Mouse (Mus musculus) myocyte (in vitro differentiated cells): ENCODE measurements at regions not wholly inside any gene's neighbourhood (a gene's known extent, or its start where the extent isn't known, plus 50 kb on each side); places are given as distances from the start of the nearest gene placed in this dataset.

Experiments
- H3K27me3 ChIP-seq: one replicate; pipeline ENCODE4 v1.6.1; 2011; ENCODE audit not compliant: control insufficient read depth, insufficient read depth, insufficient read length
- H3K36me3 ChIP-seq: one replicate; pipeline ENCODE4 v1.6.1; 2011; ENCODE audit not compliant: control insufficient read depth, insufficient read depth
- H3K4me2 ChIP-seq: one replicate; pipeline ENCODE4 v1.6.1; 2011; ENCODE audit warnings: low read depth, control low read depth
- H3K4me3 ChIP-seq: one replicate; pipeline ENCODE4 v1.5.1; 2011; ENCODE audit warnings: mild to moderate bottlenecking, control low read depth, moderate library complexity
- H3K79me2 ChIP-seq: one replicate; pipeline ENCODE4 v1.6.1; 2011; ENCODE audit not compliant: control insufficient read depth, insufficient read depth
- H3ac ChIP-seq: one replicate; pipeline ENCODE4 v1.6.1; 2011; ENCODE audit not compliant: control insufficient read depth, insufficient read length
- CEBPB ChIP-seq: IDR thresholded peaks from 2 replicates; pipeline ENCODE4 v1.6.1; 2011; ENCODE audit warnings: mild to moderate bottlenecking, moderate library complexity; ENCODE audit not compliant: poor library complexity, insufficient read depth, severe bottlenecking
- E2F4 ChIP-seq: IDR thresholded peaks from one replicate; pipeline ENCODE4 v1.6.1; 2011; ENCODE audit warnings: mild to moderate bottlenecking, control low read depth, moderate library complexity; ENCODE audit not compliant: insufficient read depth
- MAX ChIP-seq: IDR thresholded peaks from one replicate; pipeline ENCODE4 v1.6.1; 2011; ENCODE audit warnings: low read depth, mild to moderate bottlenecking, control low read depth
- MYOD1 ChIP-seq, 3 experiments: IDR thresholded peaks; one replicate each; pipeline ENCODE4 v1.6.1; 2011; ENCODE audit warnings: control low read depth in 2 of 3, low read depth in 2 of 3, mild to moderate bottlenecking in 2 of 3, moderate library complexity in 1 of 3; ENCODE audit not compliant: insufficient read length in 2 of 3, control insufficient read depth in 1 of 3
- MYOG ChIP-seq, 3 experiments: IDR thresholded peaks; one replicate each; pipeline ENCODE4 v1.6.1; 2011; ENCODE audit warnings: control low read depth in 2 of 3, low read depth in 2 of 3, mild to moderate bottlenecking in 2 of 3; ENCODE audit not compliant: insufficient read length in 2 of 3, control insufficient read depth in 1 of 3, insufficient read depth in 1 of 3
- POLR2A ChIP-seq: IDR thresholded peaks from one replicate; pipeline ENCODE4 v1.6.1; 2011; ENCODE audit warnings: low read depth, mild to moderate bottlenecking, control low read depth, moderate library complexity; ENCODE audit not compliant: insufficient read length
- POLR2AphosphoS2 ChIP-seq: IDR thresholded peaks from one replicate; pipeline ENCODE4 v1.6.1; 2011; ENCODE audit warnings: low read depth, control low read depth; ENCODE audit not compliant: insufficient read length
- REST ChIP-seq: IDR thresholded peaks from one replicate; pipeline ENCODE4 v1.6.1; 2011; ENCODE audit warnings: mild to moderate bottlenecking, control low read depth, moderate library complexity; ENCODE audit not compliant: insufficient read depth, insufficient read length
- SRF ChIP-seq: IDR thresholded peaks from one replicate; pipeline ENCODE4 v1.6.1; 2011; ENCODE audit warnings: low read depth; ENCODE audit not compliant: control insufficient read depth, insufficient read length
- TCF12 ChIP-seq: IDR thresholded peaks from one replicate; pipeline ENCODE4 v1.6.1; 2011; ENCODE audit warnings: mild to moderate bottlenecking, control low read depth; ENCODE audit not compliant: poor library complexity, insufficient read depth, severe bottlenecking
- TCF3 ChIP-seq: IDR thresholded peaks from one replicate; pipeline ENCODE4 v1.6.1; 2011; ENCODE audit warnings: low read depth, control low read depth; ENCODE audit not compliant: insufficient read length
- USF1 ChIP-seq: IDR thresholded peaks from one replicate; pipeline ENCODE4 v1.6.1; 2011; ENCODE audit warnings: low read depth, mild to moderate bottlenecking, control low read depth, moderate library complexity

DNA sequence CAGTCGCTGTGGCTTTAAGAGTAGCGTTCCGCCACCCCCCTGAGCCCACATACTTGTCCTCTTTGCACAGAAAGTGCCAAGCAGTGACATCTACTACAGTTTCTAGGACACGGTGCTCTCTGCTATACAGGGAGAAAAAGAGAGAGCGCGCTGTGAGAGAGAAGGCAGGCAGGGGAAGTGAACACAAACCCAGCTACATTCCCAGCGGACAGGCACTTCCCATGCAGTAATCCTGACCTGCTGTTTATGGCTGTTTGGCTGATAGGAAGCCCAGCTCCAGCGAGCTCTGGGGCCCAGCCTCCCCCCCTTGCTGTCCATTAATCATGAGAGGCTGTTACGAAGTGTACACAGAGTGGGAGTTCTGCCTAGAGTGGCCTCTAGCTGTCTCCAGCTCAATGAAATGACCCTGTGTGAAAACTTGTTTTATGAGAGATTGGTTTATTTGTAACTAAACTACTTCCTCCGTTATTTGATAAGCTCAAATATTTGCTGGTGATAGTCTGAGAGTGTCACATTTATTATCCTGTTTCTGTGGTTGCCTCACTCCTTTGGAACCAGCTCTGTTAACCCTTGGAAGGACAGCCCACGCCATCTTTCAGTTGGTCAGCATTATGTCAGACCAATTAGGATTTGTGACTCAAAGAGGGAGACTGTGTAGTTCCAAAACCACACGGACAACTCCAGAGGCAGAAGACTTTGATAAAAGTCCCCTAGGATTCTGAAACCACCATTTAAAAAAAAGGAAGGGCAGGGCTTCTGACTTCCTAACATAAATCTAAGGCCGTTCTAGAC, 164.2 kb downstream of the Spry2 start:
- Histone ChIP-seq H3K27me3 (no peaks in the 10 kb centered on the region), H3K4me2 (peak overlapping the region; percentile 72), H3K4me3 (peak overlapping the region; percentile 18), H3K79me2 (no peaks in the 10 kb centered on the region), H3ac (no peak overlapping the region), H3K36me3 (no peaks in the 10 kb centered on the region)
- TF ChIP-seq POLR2AphosphoS2 (peak; percentile 52), USF1 (no peak), MYOD1 (IDR thresholded peaks at IDR 0.05; ENCODE audit: control insufficient read depth in 1 of 3, insufficient read length in 2 of 3, low read depth in 2 of 3) (peak in 1 of 3 experiments; percentile 35), REST (no peak), POLR2A (peak; percentile 62), MAX (no peak), SRF (no peak), TCF3 (no peak), CEBPB (0 out of 2 replicates have a peak, but pooled peaks have one; percentile 48)

DNA sequence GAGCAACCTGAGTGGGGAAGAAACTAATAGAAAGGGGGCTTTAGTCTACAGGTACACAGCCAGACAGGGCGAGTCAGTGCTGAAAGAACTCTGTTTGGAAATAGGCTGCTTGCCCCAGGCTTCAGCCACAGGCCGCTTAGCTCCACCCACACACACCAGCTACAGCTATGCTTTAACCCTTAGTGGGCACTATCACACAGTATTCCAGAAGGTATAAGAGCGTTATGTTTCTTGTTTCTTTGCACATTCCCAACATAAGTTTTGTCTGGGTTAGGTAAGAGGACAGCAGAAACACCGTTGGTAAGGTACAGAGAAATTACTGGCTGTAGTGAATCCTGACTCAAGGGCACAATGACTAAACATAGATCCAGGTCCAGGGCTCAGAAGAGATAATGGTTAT, 165.8 kb downstream of the Spry2 start:
- peak overlapping the region; percentile 72 for H3K4me2 ChIP-seq
- H3K27me3 ChIP-seq: no peaks in the 10 kb centered on the region
- H3K36me3 ChIP-seq: no peaks in the 10 kb centered on the region
- H3ac ChIP-seq: no peak overlapping the region
- TF ChIP-seq E2F4 (no peak), MYOD1 (IDR thresholded peaks at IDR 0.05; ENCODE audit: control insufficient read depth in 1 of 3, insufficient read length in 2 of 3, low read depth in 2 of 3) (no peak), MYOG (IDR thresholded peaks at IDR 0.05; ENCODE audit: control insufficient read depth in 1 of 3, insufficient read depth in 1 of 3, insufficient read length in 2 of 3, low read depth in 2 of 3) (no peak)
- H3K79me2 ChIP-seq: no peaks in the 10 kb centered on the region
- peak overlapping the region; percentile 18 for H3K4me3 ChIP-seq

DNA sequence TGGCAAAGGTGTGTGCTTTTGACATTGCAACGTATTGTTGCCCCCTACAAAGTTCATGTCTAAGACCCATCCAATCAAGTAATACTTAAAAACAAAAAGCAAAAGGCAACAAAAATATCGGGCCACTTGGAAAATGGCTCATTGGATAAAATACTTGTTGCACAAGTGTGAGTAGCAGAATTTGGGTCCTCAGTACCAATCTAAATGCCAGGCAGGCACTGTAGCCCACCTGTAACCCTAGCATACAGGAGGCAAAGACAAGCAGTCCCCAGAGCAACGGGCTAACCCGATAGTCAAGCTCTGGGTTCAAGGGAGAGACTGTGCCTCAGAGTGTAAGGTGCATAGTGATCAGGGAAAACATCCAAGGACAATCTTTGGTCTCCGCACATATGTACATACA, 167.8 kb downstream of the Spry2 start:
- TF ChIP-seq USF1: no peak
- TF ChIP-seq TCF12: no peak
- TF ChIP-seq CEBPB: no peak
- no peaks in the 10 kb centered on the region for H3K36me3 ChIP-seq
- no peak overlapping the region for H3K4me3 ChIP-seq
- no peaks in the 10 kb centered on the region for H3K27me3 ChIP-seq
- no peak overlapping the region for H3ac ChIP-seq
- no peak overlapping the region for H3K4me2 ChIP-seq
- H3K79me2 ChIP-seq: no peaks in the 10 kb centered on the region

DNA sequence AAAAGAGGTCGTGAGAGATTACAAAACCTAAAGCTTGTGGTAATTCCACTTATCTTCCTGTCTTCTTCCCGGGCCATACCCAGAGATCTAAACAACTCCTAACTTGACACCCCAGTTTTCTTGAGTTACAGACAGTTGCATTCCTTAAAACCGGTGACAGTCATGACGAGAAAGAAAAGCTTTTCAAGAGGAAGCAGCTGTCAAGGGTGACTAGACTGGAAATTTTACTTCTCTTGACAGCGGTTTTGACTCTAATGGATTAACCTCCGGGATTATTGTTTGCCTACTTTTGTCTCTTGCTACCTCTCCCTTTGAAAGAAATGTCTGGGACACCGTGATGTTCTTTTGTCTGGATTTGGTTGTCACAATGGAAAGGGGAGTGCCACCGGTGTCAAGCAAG, 170.9 kb downstream of the Spry2 start:
- H3K79me2 ChIP-seq: no peaks in the 10 kb centered on the region
- no peaks in the 10 kb centered on the region for H3K36me3 ChIP-seq
- no peak overlapping the region for H3K4me2 ChIP-seq
- TF ChIP-seq MYOD1 (IDR thresholded peaks at IDR 0.05; ENCODE audit: control insufficient read depth in 1 of 3, insufficient read length in 2 of 3, low read depth in 2 of 3) (no peak), E2F4 (no peak), SRF (no peak), POLR2AphosphoS2 (no peak), MAX (no peak), TCF3 (no peak), CEBPB (no peak), REST (no peak)
- no peak overlapping the region for H3K4me3 ChIP-seq
- no peaks in the 10 kb centered on the region for H3K27me3 ChIP-seq
- H3ac ChIP-seq: no peak overlapping the region

DNA sequence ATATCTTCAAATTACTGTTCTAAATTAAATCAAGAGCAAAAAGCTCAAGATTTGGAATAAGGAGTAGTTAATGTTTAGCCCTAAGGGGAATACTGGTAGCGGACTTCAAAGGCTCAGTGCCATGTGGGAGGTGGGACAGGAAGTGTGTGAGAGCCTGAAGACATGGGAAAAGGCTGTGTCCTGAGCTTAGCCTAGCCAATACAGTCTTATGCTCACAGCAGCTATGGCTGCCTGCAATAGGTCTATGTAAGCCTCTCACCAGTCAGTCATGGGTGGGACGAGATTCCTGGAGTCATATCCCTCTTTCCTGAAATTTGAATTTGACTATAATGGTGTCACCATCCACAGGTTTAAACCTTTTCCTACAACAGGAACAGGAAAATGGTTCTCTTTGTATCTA, 173.7 kb downstream of the Spry2 start:
- TF ChIP-seq CEBPB: no peak
- TF ChIP-seq MYOG (IDR thresholded peaks at IDR 0.05; ENCODE audit: control insufficient read depth in 1 of 3, insufficient read depth in 1 of 3, insufficient read length in 2 of 3, low read depth in 2 of 3): no peak
- no peak for TF ChIP-seq USF1
- no peak for TF ChIP-seq SRF
- TF ChIP-seq E2F4: no peak
- TF ChIP-seq TCF12: no peak
- no peak for TF ChIP-seq TCF3
- TF ChIP-seq POLR2AphosphoS2: no peak
- no peak for TF ChIP-seq REST
- TF ChIP-seq MYOD1 (IDR thresholded peaks at IDR 0.05; ENCODE audit: control insufficient read depth in 1 of 3, insufficient read length in 2 of 3, low read depth in 2 of 3): no peak
- TF ChIP-seq MAX: no peak
- TF ChIP-seq POLR2A: no peak
- Histone ChIP-seq H3ac (no peak overlapping the region), H3K4me2 (no peak overlapping the region), H3K79me2 (no peaks in the 10 kb centered on the region), H3K36me3 (no peaks in the 10 kb centered on the region), H3K27me3 (no peaks in the 10 kb centered on the region), H3K4me3 (no peak overlapping the region)
